Comparison of ENCODE assay signal across 8 mouse cellular contexts in the genomic region with DNA sequence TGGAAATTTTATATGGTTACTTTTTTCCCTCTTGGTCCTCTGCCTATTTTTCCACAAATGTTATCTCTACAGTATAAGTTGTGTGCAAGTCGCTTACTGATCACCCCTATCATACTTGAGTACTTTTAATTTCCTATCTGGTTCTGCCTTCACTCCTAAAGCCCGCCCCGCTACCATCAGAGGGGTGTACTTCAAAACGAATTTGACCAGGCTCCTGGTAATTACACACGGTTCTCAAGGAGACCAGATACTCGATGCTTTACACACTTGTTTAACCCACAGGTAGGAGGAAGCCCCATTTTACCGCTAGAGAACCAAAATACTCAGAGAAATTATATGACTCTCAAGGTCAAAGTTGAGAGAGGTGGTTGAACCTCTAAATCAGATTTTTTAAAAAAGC. TPM values are rescaled to one million over a fixed set of nuclear protein-coding genes. Genes with fewer than 3 reads are reported as not detected.
DNase-seq lines count a peak whose midpoint lies in the region; ATAC-seq and TF ChIP-seq lines count a peak whose summit lies in the region.

No protein-coding gene starts in this region.

- H3K27me3 ChIP-seq in heart, adult 2 months (ENCODE audit: control insufficient read depth, insufficient read depth, low read length), result no peaks in the 10 kb centered on the region
- no peaks in the 10 kb centered on the region for H3K27me3 ChIP-seq in ES-Bruce4 (ENCODE audit: control insufficient read depth, insufficient read depth, low read length, poor library complexity, severe bottlenecking)
- H3K27me3 ChIP-seq in hindbrain, embryonic 10.5 days (ENCODE audit: insufficient read depth, poor library complexity, severe bottlenecking), result 0 out of 2 replicates have a peak, but pooled peaks cover 3% of the 10 kb centered on the region

- no peaks in the 10 kb centered on the region for H3K79me2 ChIP-seq in heart, adult 2 months (replicated peaks; ENCODE audit: control insufficient read depth, insufficient read depth, low read length)

- TF ChIP-seq CTCF in heart, adult 2 months (IDR thresholded peaks at IDR 0.05), result no peak
- no peak for TF ChIP-seq CTCF in ES-Bruce4 (IDR thresholded peaks at IDR 0.05; ENCODE audit: low read depth, low read length)

- DNase-seq in heart, adult 2 months, result no peak
- no peak for DNase-seq in heart, adult 8-10 months (ENCODE audit: low spot score)
- DNase-seq in hindbrain, embryonic 10.5 days (ENCODE audit: low spot score), result no peak
- no peak for DNase-seq in left cerebral cortex, postnatal 36 days (ENCODE audit: low spot score in 2 of 2)
- DNase-seq in frontal cortex, postnatal 14 days (ENCODE audit: low spot score in 2 of 2), result no peak
- no peak for DNase-seq in cerebellum, adult 11 months

- H3K4me1 ChIP-seq in heart, adult 2 months (ENCODE audit: control insufficient read depth, insufficient read depth, low read length), result peaks cover 1% of the 10 kb centered on the region
- no peaks in the 10 kb centered on the region for H3K4me1 ChIP-seq in ES-Bruce4 (ENCODE audit: control insufficient read depth, insufficient read depth, low read length)
- H3K4me1 ChIP-seq in hindbrain, embryonic 10.5 days (replicated peaks), result peaks cover 9% of the 10 kb centered on the region; the same call in 1 of the 2 replicates

- peak overlapping the region; percentile 78 for H3K4me3 ChIP-seq in heart, adult 2 months
- peak overlapping the region; percentile 80 for H3K4me3 ChIP-seq in ES-Bruce4 (ENCODE audit: low read depth, low read length)
- peak overlapping the region; percentile 67 for H3K4me3 ChIP-seq in hindbrain, embryonic 10.5 days

- WGBS in heart, adult 2 months, result under 1% methylated on average over 7 of the region's 7 CpGs
- under 1% methylated on average over 7 of the region's 7 CpGs for WGBS in hindbrain, embryonic 10.5 days

- H3K27ac ChIP-seq in heart, adult 2 months, result peak overlapping the region; percentile 72
- H3K27ac ChIP-seq in ES-Bruce4 (ENCODE audit: insufficient read depth, low read length), result no peak overlapping the region
- H3K27ac ChIP-seq in hindbrain, embryonic 10.5 days, result peak overlapping the region; percentile 82

- 0 out of 2 replicates have a peak, but pooled peaks have one; percentile 5 for ATAC-seq in megakaryocyte, adult 5-6 weeks (ENCODE audit: poor library complexity, severe bottlenecking)

- intact Hi-C loops in heart, adult 2 months (cut with DNase I), result loop anchor here (1.0 to 5.0 kb wide), 2 partner anchors 8 to 191 kb away; a partner anchor contains a TSS
- intact Hi-C loops in left cerebral cortex, postnatal 36 days (cut with DNase I), result no loop called here

- H3K9ac ChIP-seq in heart, adult 2 months (ENCODE audit: low read depth, low read length), result no peak overlapping the region; the same call in 1 of the 2 replicates
- peak overlapping the region; percentile 30 for H3K9ac ChIP-seq in ES-Bruce4 (ENCODE audit: low read depth, poor library complexity, severe bottlenecking)

- no peaks in the 10 kb centered on the region; the same call in 1 of the 2 replicates for H3K36me3 ChIP-seq in heart, adult 2 months (ENCODE audit: control insufficient read depth, insufficient read depth, low read length)
- H3K36me3 ChIP-seq in ES-Bruce4 (ENCODE audit: control insufficient read depth, insufficient read depth, low read length, poor library complexity, severe bottlenecking), result peaks cover 6% of the 10 kb centered on the region
- peaks cover 12% of the 10 kb centered on the region for H3K36me3 ChIP-seq in hindbrain, embryonic 10.5 days

- no peak for TF ChIP-seq EP300 in heart, adult 2 months (IDR thresholded peaks at IDR 0.05; ENCODE audit: insufficient read depth, low read depth, low read length)
- TF ChIP-seq EP300 in ES-Bruce4 (IDR thresholded peaks at IDR 0.05; ENCODE audit: insufficient read depth, low read depth, low read length), result no peak

- TF ChIP-seq POLR2A in heart, adult 2 months (IDR thresholded peaks at IDR 0.05; ENCODE audit: insufficient read depth, low read depth, low read length), result no peak
- TF ChIP-seq POLR2A in ES-Bruce4 (IDR thresholded peaks at IDR 0.05; ENCODE audit: insufficient read depth, low read length), result no peak

- no peaks in the 10 kb centered on the region for H3K9me3 ChIP-seq in ES-Bruce4 (replicated peaks; ENCODE audit: control insufficient read depth, insufficient read depth, low read length, poor library complexity, severe bottlenecking)
- H3K9me3 ChIP-seq in hindbrain, embryonic 10.5 days, result no peaks in the 10 kb centered on the region

RNA-seq across cellular contexts. Expression of a gene that starts 3.7 kb away (rescaled TPM):
- total RNA-seq in heart, adult 2 months (2021), result 10 to 100 TPM; 48.2 to 49.0 TPM
- polyA plus RNA-seq in heart, adult 2 months (2012; rRNA removed), result 14.3 and 23.9 TPM in 2 replicates
- total RNA-seq in heart, adult 8-10 months (2022), result 10 to 100 TPM; 44.3 to 51.9 (median 48.7) TPM
- 60.8 and 70.5 TPM in 2 replicates for polyA plus RNA-seq in ES-Bruce4 (2011; ENCODE audit: insufficient read depth, insufficient read length, low read depth, missing spikeins)
- polyA plus RNA-seq in hindbrain, embryonic 10.5 days (2016; fragmentation: Nextera tagmentation; extraction: Ambion mirVana), result 61.2 and 69.7 TPM in 2 replicates
- total RNA-seq in megakaryocyte, adult 5-6 weeks (2015), result 24.7 and 25.6 TPM in 2 replicates
- total RNA-seq in megakaryocyte, adult 5-6 weeks (2017), result 12.0 and 18.1 TPM in 2 replicates
- total RNA-seq in left cerebral cortex, postnatal 36 days (2021), result 10 to 100 TPM; 26.4 to 29.1 TPM

RNA-seq across cellular contexts. Expression of a gene that starts 8.0 kb away (rescaled TPM):
- 100 to 1,000 TPM; 552 to 624 TPM for total RNA-seq in heart, adult 2 months (2021)
- polyA plus RNA-seq in heart, adult 2 months (2012; rRNA removed), result 174 and 279 TPM in 2 replicates
- 100 to 1,000 TPM; 620 to 631 (median 628) TPM for total RNA-seq in heart, adult 8-10 months (2022)
- 128 and 129 TPM in 2 replicates for polyA plus RNA-seq in ES-Bruce4 (2011; ENCODE audit: insufficient read depth, insufficient read length, low read depth, missing spikeins)
- 176 and 214 TPM in 2 replicates for polyA plus RNA-seq in hindbrain, embryonic 10.5 days (2016; fragmentation: Nextera tagmentation; extraction: Ambion mirVana)
- 97.2 and 101 TPM in 2 replicates for total RNA-seq in megakaryocyte, adult 5-6 weeks (2015)
- 76.5 and 88.6 TPM in 2 replicates for total RNA-seq in megakaryocyte, adult 5-6 weeks (2017)
- total RNA-seq in left cerebral cortex, postnatal 36 days (2021), result 100 to 1,000 TPM; 142 to 143 TPM
